Mouse (Mus musculus): ENCODE data around the gene Arf4.
"Not testable (repeated sequence)": the region's sequence is repeated elsewhere in the genome, so short reads cannot be mapped to it uniquely, and the experiment has no call there.

Gene Arf4

GRCm38 (mm10) chr14:26662488-26662887 lies 24.6 kb downstream of the Arf4 start:
- DNase-seq (ENCODE audit: low spot score): no peak

GRCm38 (mm10) chr14:26663851-26664250 lies 26.0 kb downstream of the Arf4 start:
- no peak for DNase-seq (ENCODE audit: low spot score)

GRCm38 (mm10) chr14:26667991-26668370 lies 30.1 kb downstream of the Arf4 start:
- no peak for DNase-seq (ENCODE audit: low spot score)

GRCm38 (mm10) chr14:26668371-26669291 lies 30.8 kb downstream of the Arf4 start:
- peak; percentile 31 for DNase-seq (ENCODE audit: low spot score)

- peak; percentile 81 for DNase-seq (ENCODE audit: low spot score)
Observed at GRCm38 (mm10) chr14:26669292-26670073, 31.6 kb downstream of the Arf4 start, which contains the start of gene Pde12. Gene Pde12 (minus strand): TSS chr14:26669883.

GRCm38 (mm10) chr14:26670964-26671363 lies 33.1 kb downstream of the Arf4 start:
- DNase-seq (ENCODE audit: low spot score): no peak

GRCm38 (mm10) chr14:26671870-26672615 lies 34.2 kb downstream of the Arf4 start:
- not testable (repeated sequence) for DNase-seq (ENCODE audit: low spot score)

GRCm38 (mm10) chr14:26674476-26675169 lies 36.7 kb downstream of the Arf4 start:
- DNase-seq (ENCODE audit: low spot score): not testable (repeated sequence)

GRCm38 (mm10) chr14:26675371-26675770 lies 37.5 kb downstream of the Arf4 start:
- DNase-seq (ENCODE audit: low spot score): no peak

GRCm38 (mm10) chr14:26675791-26676190 lies 37.9 kb downstream of the Arf4 start:
- DNase-seq (ENCODE audit: low spot score): no peak

- no peak for DNase-seq (ENCODE audit: low spot score)
Observed at GRCm38 (mm10) chr14:26690727-26691126, 52.9 kb downstream of the Arf4 start.

GRCm38 (mm10) chr14:26691363-26691762 lies 53.5 kb downstream of the Arf4 start:
- DNase-seq (ENCODE audit: low spot score): no peak

- no peak for DNase-seq (ENCODE audit: low spot score)
Observed at GRCm38 (mm10) chr14:26692974-26693373, 55.1 kb downstream of the Arf4 start, which contains the start of gene Dnah12. Gene Dnah12 (plus strand): TSS chr14:26693274.

- DNase-seq (ENCODE audit: low spot score): no peak
Observed at GRCm38 (mm10) chr14:26697912-26698311, 60.0 kb downstream of the Arf4 start.

- DNase-seq (ENCODE audit: low spot score): not testable (repeated sequence)
Observed at GRCm38 (mm10) chr14:26705246-26705645, 67.4 kb downstream of the Arf4 start.
